Mouse (Mus musculus): Measurements from ENCODE around the gene Eepd1. TPM values are rescaled to one million over a fixed set of nuclear protein-coding genes. Genes with fewer than 3 reads are reported as not detected.

The Eepd1 gene
- polyA plus RNA-seq (2012; rRNA removed), result 6.0 and 6.7 TPM in 2 replicates

GRCm38 (mm10) chr9:25481344-25482095 is at the start of gene Eepd1:
TSS of gene Eepd1 (plus strand) at chr9:25481547.

Other genes with a start within 250 kb of the Eepd1 start
- 31.1 and 31.9 TPM in 2 replicates for gene Sept7, start 229.1 kb upstream of the Eepd1 start, polyA plus RNA-seq (2012; rRNA removed)